Mouse (Mus musculus) heart, adult 18-20 months (tissue): ENCODE results near the gene Gzme. TPM values are rescaled to one million over a fixed set of nuclear protein-coding genes. Genes with fewer than 3 reads are reported as not detected.

Experiments
- microRNA-seq, 2 experiments: library from miRNA; unstranded; fragments of <30 nt; microRNA quantifications; one replicate each; pipeline ENCODE4 v1.2.0; 2022
- total RNA-seq, 2 experiments: library from RNA; stranded (reverse); gene quantifications; 2 replicates each; pipeline ENCODE4 v1.2.3; 2021

The Gzme gene
- total RNA-seq, 2 experiments from 2014 or later: not detected

Small RNAs within 50 kb of the gene (microRNA-seq; reads per million reads assigned to microRNA genes)
- 0 reads per million in 2 experiments for gene Mir6949

Other genes with a start within 250 kb of the Gzme start
- gene Cbln3, start 236.2 kb downstream of the Gzme start, total RNA-seq: not detected
- 10 to 100 TPM in 1 of 2 experiments, 1 to 10 TPM in 1; 8.6 to 10.0 TPM for gene Khnyn, start 235.7 kb downstream of the Gzme start, total RNA-seq
- gene Sdr39u1, start 220.3 kb downstream of the Gzme start, total RNA-seq: 100 to 1,000 TPM; 119 to 138 TPM
- 1 to 10 TPM; 1.6 to 2.5 TPM for gene Cma1, start 175.9 kb downstream of the Gzme start, total RNA-seq
- not detected for gene Cma2, start 169.6 kb downstream of the Gzme start, total RNA-seq
- not detected for gene Mcpt1, start 102.7 kb downstream of the Gzme start, total RNA-seq
- gene Mcpt9, start 90.1 kb downstream of the Gzme start, total RNA-seq: not detected
- not detected for gene Mcpt2, start 78.6 kb downstream of the Gzme start, total RNA-seq
- 1 to 10 TPM; 1.3 to 1.6 TPM for gene Mcpt4, start 58.3 kb downstream of the Gzme start, total RNA-seq
- not detected for gene Mcpt8, start 35.4 kb downstream of the Gzme start, total RNA-seq
- gene Ctsg, start 18.1 kb downstream of the Gzme start, total RNA-seq: not detected
- gene Gzmd, start 12.0 kb upstream of the Gzme start, total RNA-seq: not detected
- not detected for gene Gzmg, start 39.0 kb upstream of the Gzme start, total RNA-seq
- not detected for gene Gzmn, start 54.0 kb upstream of the Gzme start, total RNA-seq
- not detected for gene Gzmf, start 90.8 kb upstream of the Gzme start, total RNA-seq
- gene Gzmc, start 114.0 kb upstream of the Gzme start, total RNA-seq: not detected
- under 1 TPM in 1 of 2 experiments, not detected in 1; 0.30 TPM for gene Gzmb, start 141.6 kb upstream of the Gzme start, total RNA-seq
- gene Atp12a, start 244.4 kb upstream of the Gzme start, total RNA-seq: not detected